Mouse (Mus musculus) spleen, adult 2 months (tissue): ENCODE results near the gene Ankzf1. TPM values are rescaled to one million over a fixed set of nuclear protein-coding genes. Genes with fewer than 3 reads are reported as not detected.

Experiments
- DNase-seq, 2 experiments: peaks; one replicate each; pipeline versions ENCODE4 v3.0.0 to v3.0.0-alpha.2; 2012 to 2021; ENCODE audit warnings: low spot score in 2 of 2, low read depth in 1 of 2
- H3K27ac ChIP-seq: fragments of 200-500 bp; 2 replicates; pipeline ENCODE4 v1.5.1; 2012; ENCODE audit warnings: low read length, inconsistent platforms; ENCODE audit not compliant: insufficient read depth
- H3K27me3 ChIP-seq: fragments of 200-500 bp; 2 replicates; pipeline ENCODE4 v1.6.1; 2012; ENCODE audit warnings: mild to moderate bottlenecking, moderate library complexity, low read length, inconsistent platforms; ENCODE audit not compliant: control insufficient read depth, insufficient read depth
- H3K36me3 ChIP-seq: fragments of 200-500 bp; 2 replicates; pipeline ENCODE4 v1.6.1; 2012; ENCODE audit warnings: mild to moderate bottlenecking, low read length, inconsistent platforms; ENCODE audit not compliant: control insufficient read depth, insufficient read depth
- H3K4me1 ChIP-seq: fragments of 200-500 bp; 2 replicates; pipeline ENCODE4 v1.6.1; 2011; ENCODE audit warnings: inconsistent platforms; ENCODE audit not compliant: control insufficient read depth, insufficient read depth, insufficient read length
- H3K4me3 ChIP-seq: fragments of 200-500 bp; 2 replicates; pipeline ENCODE4 v1.5.1; 2011; ENCODE audit warnings: mild to moderate bottlenecking, inconsistent platforms; ENCODE audit not compliant: insufficient read depth, insufficient read length; ENCODE audit errors: extremely low read depth
- CTCF ChIP-seq: fragments of 200-500 bp; IDR thresholded peaks from 2 replicates; pipeline ENCODE4 v1.5.1; 2011; ENCODE audit warnings: mild to moderate bottlenecking, inconsistent platforms; ENCODE audit not compliant: insufficient read depth, insufficient read length, insufficient replicate concordance; ENCODE audit errors: extremely low read depth
- POLR2A ChIP-seq: fragments of 200-500 bp; IDR thresholded peaks from 2 replicates; pipeline ENCODE4 v1.6.1; 2011; ENCODE audit warnings: low read depth, low read length, inconsistent platforms
- WGBS: fragments of 180-500 bp; shearing (Covaris S2); methylation state at CpG from one replicate; pipeline ENCODE4 v1.1.7; 2018; 5-methylcytosine and 5-hydroxymethylcytosine counted together
- polyA plus RNA-seq: library from polyadenylated mRNA; depleted of rRNA; stranded (reverse); fragments of >200 nt; gene quantifications from 2 replicates; pipeline ENCODE4 v1.2.3, GENCODE M21; 2012; rRNA removed

Ankzf1 gene
- polyA plus RNA-seq, 1 experiment = 15.9 TPM

- peaks cover 11% of the 10 kb centered on the region for H3K36me3 ChIP-seq
- TF ChIP-seq POLR2A (no peak), CTCF (no peak)
- DNase-seq = no peak
- H3K27ac ChIP-seq = no peak overlapping the region
- peaks cover 5% of the 10 kb centered on the region; the same call in 1 of the 2 replicates for H3K4me1 ChIP-seq
- 96% methylated on average over 12 of the region's 12 CpGs for WGBS
- no peak overlapping the region for H3K4me3 ChIP-seq
- no peaks in the 10 kb centered on the region for H3K27me3 ChIP-seq
Observed at GRCm38 (mm10) chr1:75244175-75244826, 52.4 kb downstream of the Ankzf1 start.

GRCm38 (mm10) chr1:75244836-75245235 is 52.9 kb downstream of the Ankzf1 start:
- TF ChIP-seq CTCF (no peak), POLR2A (no peak)
- peaks cover 5% of the 10 kb centered on the region; the same call in 1 of the 2 replicates for H3K4me1 ChIP-seq
- WGBS = 65% methylated on average over 4 of the region's 4 CpGs
- peaks cover 10% of the 10 kb centered on the region for H3K36me3 ChIP-seq
- no peaks in the 10 kb centered on the region for H3K27me3 ChIP-seq
- DNase-seq = no peak
- H3K27ac ChIP-seq = no peak overlapping the region
- H3K4me3 ChIP-seq = no peak overlapping the region

GRCm38 (mm10) chr1:75247071-75247930 is 55.4 kb downstream of the Ankzf1 start:
- no peak overlapping the region for H3K4me3 ChIP-seq
- WGBS = 91% methylated on average over 16 of the region's 16 CpGs
- H3K27me3 ChIP-seq = no peaks in the 10 kb centered on the region
- H3K27ac ChIP-seq = no peak overlapping the region
- H3K36me3 ChIP-seq = 0 out of 2 replicates have a peak, but pooled peaks cover 4% of the 10 kb centered on the region
- no peak for DNase-seq
- peaks cover 9% of the 10 kb centered on the region; the same call in 1 of the 2 replicates for H3K4me1 ChIP-seq
- TF ChIP-seq POLR2A (no peak), CTCF (no peak)

GRCm38 (mm10) chr1:75248041-75248772 is 56.3 kb downstream of the Ankzf1 start:
- WGBS = 55% methylated on average over 9 of the region's 9 CpGs

More at GRCm38 (mm10) chr1:75248041-75248772, 56.3 kb downstream of the Ankzf1 start:
- no peaks in the 10 kb centered on the region for H3K27me3 ChIP-seq
- DNase-seq = no peak
- H3K4me3 ChIP-seq = no peak overlapping the region
- H3K4me1 ChIP-seq = peaks cover 9% of the 10 kb centered on the region; the same call in 1 of the 2 replicates
- no peak for TF ChIP-seq CTCF
- TF ChIP-seq POLR2A = no peak
- peak overlapping the region; percentile 40 for H3K27ac ChIP-seq
- H3K36me3 ChIP-seq = 0 out of 2 replicates have a peak, but pooled peaks cover 4% of the 10 kb centered on the region

Other genes with a start within 250 kb of the Ankzf1 start
- gene Ihh, start 240.5 kb upstream of the Ankzf1 start, polyA plus RNA-seq = 0.18 and 0.26 TPM in 2 replicates
- 1.3 TPM in 2 replicates for gene Nhej1, start 67.0 kb upstream of the Ankzf1 start, polyA plus RNA-seq
- 0.30 and 0.50 TPM in 2 replicates for gene Slc23a3, start 58.3 kb upstream of the Ankzf1 start, polyA plus RNA-seq
- gene Cnppd1, start 49.4 kb upstream of the Ankzf1 start, polyA plus RNA-seq = 59.3 and 71.7 TPM in 2 replicates
- gene Retreg2, start 49.4 kb upstream of the Ankzf1 start, polyA plus RNA-seq = 88.2 and 101 TPM in 2 replicates
- 47.7 and 53.2 TPM in 2 replicates for gene Zfand2b, start 23.5 kb upstream of the Ankzf1 start, polyA plus RNA-seq
- 14.0 and 15.7 TPM in 2 replicates for gene Abcb6, start 11.8 kb upstream of the Ankzf1 start, polyA plus RNA-seq
- 34.5 and 40.8 TPM in 2 replicates for gene Atg9a, start within 50 bp of the Ankzf1 start, polyA plus RNA-seq
- gene Glb1l, start 18.7 kb downstream of the Ankzf1 start, polyA plus RNA-seq = 5.3 and 5.7 TPM in 2 replicates
- gene Stk16, start 18.7 kb downstream of the Ankzf1 start, polyA plus RNA-seq = 121 and 131 TPM in 2 replicates
- 123 and 132 TPM in 2 replicates for gene Tuba4a, start 27.7 kb downstream of the Ankzf1 start, polyA plus RNA-seq
- gene A630095N17Rik, start 40.0 kb downstream of the Ankzf1 start, polyA plus RNA-seq = 0.19 TPM in 1 of 2 replicates, not detected in the other
- gene Dnajb2, start 44.3 kb downstream of the Ankzf1 start, polyA plus RNA-seq = 32.6 and 45.8 TPM in 2 replicates
- gene Ptprn, start 72.4 kb downstream of the Ankzf1 start, polyA plus RNA-seq = 0.22 and 0.35 TPM in 2 replicates
- gene Resp18, start 86.3 kb downstream of the Ankzf1 start, polyA plus RNA-seq = 0.18 TPM in 1 of 2 replicates, not detected in the other
- gene Dnpep, start 125.8 kb downstream of the Ankzf1 start, polyA plus RNA-seq = 76.1 and 81.0 TPM in 2 replicates
- gene Des, start 168.2 kb downstream of the Ankzf1 start, polyA plus RNA-seq = 40.5 and 49.3 TPM in 2 replicates
- 14.3 and 21.2 TPM in 2 replicates for gene Speg, start 183.1 kb downstream of the Ankzf1 start, polyA plus RNA-seq
- 85.1 and 101 TPM in 2 replicates for gene Gmppa, start 243.8 kb downstream of the Ankzf1 start, polyA plus RNA-seq